Mouse (Mus musculus) 416B (cell line): ENCODE results near the gene Caprin1.
A peak's percentile ranks its signal among the peaks of the same experiment; 100 is the strongest.

Experiments
- DNase-seq: peaks from one replicate; pipeline ENCODE4 v3.0.0; 2011; ENCODE audit warnings: low read depth

Gene Caprin1

DNA sequence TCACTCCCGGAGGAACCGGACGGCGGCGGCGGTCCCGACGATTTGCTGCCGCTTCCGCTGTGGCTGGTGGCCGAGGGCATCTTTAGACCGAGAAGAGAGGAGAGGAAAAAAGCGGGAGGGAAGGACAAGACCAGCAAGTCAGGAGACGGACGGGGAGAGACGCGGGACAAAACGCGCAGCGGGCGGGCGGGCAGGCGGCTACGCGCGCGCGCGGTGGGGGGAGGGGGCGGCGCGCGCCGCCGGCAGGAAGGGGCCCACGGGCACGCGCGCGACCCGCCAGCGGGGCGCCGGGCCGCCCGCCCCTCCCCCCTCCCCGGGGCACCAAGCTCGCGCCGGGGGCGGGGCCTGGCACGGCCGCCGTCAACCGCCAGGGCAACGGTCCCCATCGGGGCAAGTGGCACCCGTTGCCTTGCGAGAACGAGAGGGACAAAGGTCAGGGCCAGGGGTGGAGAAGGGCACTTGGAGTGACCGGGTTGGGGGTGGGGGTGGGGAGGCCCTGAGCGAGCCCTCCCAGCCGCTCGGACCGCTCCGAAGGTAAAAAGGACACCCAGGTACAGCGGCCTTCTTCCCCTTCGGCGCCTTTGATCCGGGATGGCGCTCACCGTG lies 485 bp downstream of the Caprin1 start:
- DNase-seq: peak; percentile 86

DNA sequence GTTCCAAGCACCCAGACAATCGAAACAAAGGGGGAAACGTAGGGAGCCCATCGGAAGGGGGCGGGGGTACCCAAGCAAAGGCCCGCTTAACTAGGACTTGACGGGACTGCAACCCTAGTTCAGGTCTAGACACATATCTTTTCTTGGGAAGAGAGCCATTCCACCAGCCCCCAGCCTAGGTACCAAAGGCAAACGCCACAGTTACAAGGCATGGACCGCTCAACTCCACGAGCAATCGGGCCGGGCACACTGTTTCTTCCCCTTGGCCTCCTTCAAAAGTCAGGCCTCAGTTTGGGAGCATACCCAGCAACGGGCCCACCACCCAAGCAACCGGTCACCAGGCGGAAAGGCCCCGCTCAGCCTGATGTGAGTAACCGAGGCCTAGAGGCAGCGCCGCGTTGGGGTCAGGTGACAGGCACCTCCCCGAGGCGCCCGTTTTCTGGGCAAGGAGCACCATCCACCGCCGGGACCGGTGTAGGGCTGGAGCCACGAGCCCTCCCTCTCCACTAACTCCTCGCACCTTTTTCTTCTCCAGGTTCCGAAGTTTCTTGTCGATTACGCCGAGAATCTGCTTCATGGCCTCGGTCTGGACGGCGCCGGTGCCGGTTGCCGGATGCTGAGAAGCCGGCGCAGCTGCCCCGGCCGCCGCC lies 1.1 kb downstream of the Caprin1 start:
- DNase-seq: peak; percentile 61

DNA sequence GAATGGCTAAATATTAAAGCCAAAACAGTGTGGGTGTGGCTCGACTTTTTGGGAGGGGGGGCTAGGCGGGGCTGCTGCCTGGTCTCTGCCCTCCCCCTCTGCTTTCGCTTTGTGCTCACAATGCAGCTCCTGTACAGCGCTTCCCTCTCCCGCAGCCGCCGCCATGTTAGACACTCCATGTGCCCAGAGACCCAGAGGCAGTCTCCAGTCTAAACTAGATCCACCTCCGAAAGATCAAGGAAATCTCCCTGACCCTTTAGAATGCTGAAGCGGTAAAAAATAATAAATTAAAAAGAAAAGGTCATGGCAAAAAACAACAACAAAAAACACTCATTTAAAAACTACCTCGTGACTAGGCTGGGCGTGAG lies 1.6 kb downstream of the Caprin1 start:
- peak; percentile 90 for DNase-seq

DNA sequence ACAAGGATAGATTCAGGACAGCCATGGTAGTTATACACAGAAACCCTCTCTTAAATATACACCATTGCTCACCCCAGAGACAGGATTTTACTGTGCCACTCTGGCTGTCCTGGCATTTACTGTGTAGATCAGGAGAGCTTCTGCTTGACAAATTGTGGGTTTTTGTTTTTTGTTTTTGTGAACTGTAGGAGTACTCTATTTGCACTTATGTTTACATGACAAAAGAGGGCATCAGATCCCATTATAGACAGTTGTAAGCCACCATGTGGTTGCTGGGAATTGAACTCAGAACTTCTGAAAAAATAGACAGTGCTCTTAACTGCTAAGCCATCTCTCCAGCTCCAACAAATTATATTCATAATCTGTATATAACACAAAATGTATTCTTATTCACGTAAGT lies 5.4 kb downstream of the Caprin1 start:
- DNase-seq: no peak

DNA sequence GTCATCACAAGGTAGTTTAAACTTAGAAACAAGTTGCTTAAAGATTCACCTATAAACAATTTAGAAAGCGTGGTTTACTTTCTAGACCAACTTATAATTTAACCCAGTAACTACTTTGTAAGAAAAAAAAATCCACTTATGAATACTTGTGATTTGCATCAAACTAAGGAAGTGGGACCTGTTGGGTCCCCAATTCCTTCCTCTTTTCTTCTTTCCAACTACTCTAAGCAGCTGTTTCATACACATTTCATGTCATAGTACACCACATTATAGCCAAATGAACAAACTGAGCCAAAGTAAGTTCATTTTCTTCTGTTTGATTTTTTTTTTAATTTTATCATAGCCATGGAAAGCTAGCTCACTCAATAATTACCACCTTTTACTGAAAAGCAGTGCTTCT lies 11.7 kb downstream of the Caprin1 start:
- peak; percentile 49 for DNase-seq

DNA sequence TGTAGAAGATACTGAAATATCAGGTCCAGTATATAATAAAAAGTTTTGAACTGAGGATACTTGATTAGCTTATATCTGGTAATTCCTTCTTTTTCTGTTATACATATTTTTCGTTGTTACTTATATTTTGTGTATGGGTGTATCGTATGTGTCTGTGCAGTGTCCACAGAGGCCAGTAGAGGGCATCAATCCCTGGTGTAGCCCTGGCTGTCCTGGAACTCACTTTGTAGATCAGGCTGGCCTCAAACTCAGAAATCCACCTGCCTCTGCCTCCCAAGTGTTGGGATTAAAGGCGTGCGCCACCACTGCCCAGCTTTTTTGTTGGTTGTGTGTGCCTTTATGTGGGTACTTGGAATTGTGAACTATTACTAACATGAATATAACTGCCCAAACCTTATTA lies 12.8 kb downstream of the Caprin1 start:
- peak; percentile 46 for DNase-seq

DNA sequence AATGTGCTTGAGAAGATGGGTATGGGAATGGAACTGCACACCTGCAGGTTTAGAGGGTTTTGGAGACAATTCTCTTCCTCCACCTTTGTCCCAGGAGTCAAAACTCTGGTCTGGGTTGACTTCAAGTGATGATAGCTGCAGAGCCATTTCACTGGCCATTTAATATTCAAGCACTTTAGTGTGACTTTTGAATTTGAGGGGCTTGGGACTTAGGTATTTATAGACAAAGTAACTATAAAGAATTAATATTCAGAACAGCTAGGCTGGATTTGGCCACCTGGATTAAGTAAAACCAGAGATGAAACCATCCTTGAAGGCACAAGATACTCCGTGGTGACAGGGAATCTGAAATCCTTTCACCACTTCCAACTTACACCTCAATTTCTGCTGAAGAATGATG lies 35.0 kb downstream of the Caprin1 start:
- DNase-seq: no peak

DNA sequence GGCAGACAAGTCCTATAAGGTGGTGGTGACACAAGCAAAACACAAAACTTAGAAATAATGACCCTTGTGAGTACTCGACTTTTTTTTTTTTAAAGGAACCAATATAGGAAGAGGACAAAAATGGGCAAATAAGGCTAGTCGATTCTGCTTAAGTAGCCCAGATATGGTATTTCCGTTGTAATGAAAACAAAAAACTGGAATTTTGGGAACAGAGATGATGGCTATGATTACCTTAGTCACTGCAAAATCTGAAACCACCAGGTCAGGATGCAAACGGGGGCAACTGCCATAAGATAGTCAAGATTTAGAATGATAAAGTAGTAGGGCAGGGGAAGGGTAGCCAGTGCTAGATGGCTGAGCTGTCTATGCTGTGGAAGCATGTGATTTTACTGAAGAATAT lies 35.5 kb downstream of the Caprin1 start:
- DNase-seq: peak; percentile 39

DNA sequence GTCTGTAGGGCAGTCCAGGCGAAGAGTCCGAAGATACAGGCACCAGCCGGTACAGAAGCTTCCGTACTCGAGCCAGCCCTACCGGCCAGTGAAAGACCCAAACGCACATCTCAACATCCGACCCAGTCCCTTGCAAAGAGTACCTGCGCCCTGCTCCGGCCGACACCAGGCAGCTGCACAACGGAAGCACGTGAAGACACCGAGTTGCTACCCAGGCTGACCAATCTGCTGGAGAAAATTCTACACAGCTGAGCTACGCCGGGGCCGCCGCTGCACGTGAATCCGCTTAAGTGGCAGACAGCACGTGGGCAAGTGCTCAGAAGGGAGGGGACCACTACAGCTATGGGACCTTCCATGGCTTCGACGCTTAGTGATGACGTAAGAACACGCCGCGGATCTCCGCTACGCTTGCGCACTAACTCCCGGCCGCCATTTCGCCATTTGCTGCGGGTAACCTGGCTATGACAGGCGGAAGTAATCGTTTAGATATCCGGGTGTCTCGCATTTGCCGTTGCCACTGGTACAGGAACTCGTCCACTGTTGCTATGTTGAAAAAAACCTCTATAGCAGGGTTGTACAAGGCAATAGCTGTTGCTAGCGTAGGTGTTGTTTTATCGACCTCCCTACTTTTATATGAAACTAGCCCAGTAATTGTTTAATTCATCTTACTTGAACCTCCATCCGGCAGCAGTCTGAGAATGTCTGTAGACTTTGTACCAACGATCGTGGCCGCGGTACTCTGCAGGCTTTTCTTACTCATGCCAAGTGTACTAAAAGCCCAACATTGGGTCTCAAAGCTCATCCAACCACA lies 36.3 kb downstream of the Caprin1 start, which contains the start of gene Nat10:
Gene Nat10, minus strand, starts transcription at position 365 of the 811 bp plus-strand sequence.
- peak; percentile 99 for DNase-seq

DNA sequence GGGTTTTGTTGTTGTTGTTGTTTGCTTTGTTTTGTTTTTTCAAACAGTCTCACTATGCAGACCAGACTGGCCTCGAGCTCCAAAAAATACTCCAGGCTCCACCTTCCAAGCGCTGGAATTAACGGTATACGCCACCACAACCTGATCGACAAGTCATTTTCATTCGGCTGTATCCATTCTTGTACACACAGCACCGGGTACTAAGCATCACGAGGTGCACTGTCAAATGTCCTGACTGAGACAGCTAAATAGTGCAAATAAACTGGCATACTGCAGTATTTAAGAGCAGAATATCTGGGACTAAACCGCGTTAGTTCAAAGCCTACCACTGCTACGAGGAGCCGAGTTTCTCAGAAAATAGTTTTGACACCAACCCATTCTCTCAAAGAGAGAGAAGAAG lies 37.0 kb downstream of the Caprin1 start:
- DNase-seq: peak; percentile 53

DNA sequence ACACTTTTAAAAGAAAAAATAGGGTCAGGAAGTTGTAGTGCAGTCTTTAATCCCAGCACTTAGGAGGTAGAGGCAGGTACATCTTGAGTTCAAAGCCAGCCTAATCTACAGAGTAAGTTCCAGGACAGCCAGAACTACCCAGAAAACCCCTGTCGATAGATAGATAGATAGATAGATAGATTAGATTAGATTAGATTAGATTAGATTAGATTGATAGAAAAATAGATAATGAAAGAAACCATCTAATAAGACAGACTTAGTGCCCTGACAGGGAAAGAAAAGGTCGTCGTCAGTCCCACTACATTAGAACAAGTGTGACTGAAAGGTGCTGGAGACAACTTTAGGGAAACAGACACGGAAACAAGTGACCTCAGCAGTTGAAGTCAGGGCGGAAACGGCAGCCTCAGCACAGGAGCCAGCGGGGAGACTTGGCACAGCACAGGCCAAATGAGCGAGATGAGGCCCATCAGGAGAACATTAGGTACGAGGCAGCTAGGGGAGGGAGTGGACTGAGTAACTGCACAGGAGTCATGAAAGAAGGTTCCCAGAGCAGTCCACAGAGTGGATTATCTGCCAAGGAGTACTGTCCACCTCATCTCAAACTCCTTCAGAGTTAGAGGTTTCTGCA lies 41.9 kb downstream of the Caprin1 start:
- DNase-seq: no peak

DNA sequence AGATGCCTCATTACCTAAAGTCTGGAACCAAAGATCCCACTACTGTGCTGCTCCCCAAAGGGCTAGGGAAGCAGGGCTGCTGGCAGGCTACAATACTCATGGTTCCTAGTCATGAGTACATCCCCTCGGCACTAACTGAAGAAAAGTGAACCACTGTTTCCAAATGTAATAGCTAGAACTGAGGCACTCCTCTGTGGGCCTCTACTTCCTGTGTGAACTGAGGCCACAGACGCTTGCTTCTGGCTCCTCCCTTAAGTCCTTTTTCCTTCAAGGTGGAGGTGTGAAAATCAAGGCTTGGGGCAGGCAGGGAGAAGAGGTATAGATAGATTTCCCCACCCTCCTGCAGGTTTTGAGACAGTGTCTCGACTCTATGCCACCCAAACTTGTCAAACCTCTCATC lies 42.8 kb downstream of the Caprin1 start:
- no peak for DNase-seq

DNA sequence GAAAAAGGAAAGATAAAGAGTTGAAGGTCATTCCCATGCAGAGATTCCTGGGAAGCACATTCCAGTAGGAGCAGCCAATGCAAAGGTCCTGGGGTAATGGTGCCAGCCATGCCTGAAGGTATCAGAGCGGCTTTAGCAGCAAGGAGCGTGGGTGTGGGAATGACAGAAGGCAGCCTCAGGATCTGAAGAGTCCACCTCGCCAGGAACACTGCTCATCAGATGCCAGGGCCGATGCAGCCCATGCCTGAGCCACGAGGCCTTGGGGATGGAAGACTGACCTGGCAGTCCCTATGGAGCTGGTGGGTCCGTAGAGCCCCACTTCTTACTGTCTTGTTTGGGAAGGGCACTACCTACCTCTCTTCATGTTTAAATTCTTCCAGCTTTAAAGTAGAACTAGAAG lies 45.7 kb downstream of the Caprin1 start:
- DNase-seq: no peak

DNA sequence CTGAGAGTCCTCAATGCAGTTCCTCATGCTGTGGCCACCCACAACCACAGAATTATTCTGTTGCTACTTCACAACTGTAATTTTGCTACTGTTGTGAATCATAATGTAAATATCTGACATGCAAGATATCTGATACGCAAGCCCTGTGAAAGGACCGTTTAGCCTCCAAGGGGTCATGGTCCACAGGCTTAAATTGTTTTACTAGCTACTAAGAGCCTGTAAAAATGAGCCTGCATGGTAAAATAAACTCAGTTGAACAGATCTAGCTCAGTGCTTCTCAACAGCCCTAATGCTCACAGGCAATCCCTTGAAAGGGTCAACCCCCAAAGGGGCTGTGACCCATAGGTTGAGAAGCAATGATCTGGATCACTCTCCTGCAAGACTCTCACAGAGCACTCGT lies 48.4 kb downstream of the Caprin1 start:
- no peak for DNase-seq

DNA sequence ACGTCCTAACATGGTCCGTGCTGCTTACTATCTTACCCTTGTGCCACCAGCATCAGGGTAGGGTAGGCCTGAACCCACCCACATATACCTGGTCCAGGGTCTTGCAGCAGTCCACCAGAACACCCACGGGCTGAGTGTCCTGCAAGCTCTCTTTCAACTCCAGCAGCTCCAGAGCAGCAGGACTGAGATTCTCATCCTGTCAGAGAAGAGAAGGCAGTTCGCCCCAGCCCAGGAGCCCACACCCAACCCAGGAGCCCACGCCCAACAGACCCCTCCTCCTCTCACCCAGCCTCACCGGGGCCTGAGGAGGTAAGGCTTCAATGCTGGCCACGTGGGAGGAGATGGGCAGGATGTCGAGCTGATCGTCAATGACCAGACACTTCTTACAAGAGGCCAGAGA lies 49.6 kb downstream of the Caprin1 start:
- no peak for DNase-seq

DNA sequence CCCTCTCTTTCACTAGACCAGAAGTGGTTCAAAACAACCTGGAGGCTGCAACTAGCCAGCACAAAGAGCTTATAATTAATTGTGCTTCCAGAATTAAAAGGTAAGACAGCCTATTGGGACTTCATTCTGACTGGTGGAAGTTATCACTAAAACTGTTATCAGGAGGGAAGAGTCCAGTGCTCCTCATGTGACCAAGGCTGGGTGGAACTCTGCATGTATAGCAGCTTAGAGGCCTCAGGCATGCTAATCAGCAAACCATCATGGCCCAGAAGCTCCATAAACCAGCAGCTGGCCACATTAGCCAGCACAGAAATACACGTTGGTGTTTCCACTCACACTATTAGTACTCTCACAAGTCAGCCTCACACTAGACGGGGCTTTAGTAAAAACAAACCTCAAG lies 50.7 kb downstream of the Caprin1 start:
- DNase-seq: no peak

DNA sequence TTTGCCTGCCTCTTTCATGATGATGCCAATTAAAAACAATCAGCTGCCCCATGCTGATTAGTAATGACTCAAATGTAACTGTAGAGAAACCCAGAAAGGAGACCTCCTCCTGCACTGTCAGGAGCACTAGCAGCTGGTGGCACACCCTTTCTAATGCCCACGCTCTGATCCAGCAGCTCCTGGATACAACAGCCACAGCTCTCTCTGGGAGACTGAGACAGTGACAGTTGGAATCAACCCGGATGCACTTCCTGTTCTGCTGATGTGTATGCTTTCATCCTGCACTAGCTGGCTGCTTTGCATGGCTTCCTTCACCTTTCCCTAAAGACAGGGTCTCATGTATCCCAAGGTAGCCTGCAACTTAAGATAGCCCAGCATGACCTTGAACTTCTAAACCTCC lies 51.4 kb downstream of the Caprin1 start:
- DNase-seq: no peak

DNA sequence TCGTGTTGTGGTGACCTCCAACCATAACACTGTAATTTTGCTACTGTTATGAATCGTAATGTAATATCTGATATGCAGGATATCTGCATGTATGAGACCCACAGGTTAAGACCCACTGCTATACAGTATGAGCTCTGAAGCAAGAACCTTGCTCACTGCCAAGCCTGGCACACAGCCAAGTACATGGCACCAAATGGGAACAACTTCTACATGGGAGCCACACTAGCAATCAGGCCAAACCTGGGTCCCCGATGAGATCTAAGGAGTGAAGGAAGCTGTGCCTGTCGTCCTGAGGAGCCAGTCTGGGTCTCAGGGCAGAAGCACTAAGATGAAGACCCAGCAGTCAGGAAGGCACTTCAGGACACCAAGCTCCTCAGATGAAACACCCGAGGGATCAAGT lies 52.0 kb downstream of the Caprin1 start:
- no peak for DNase-seq

DNA sequence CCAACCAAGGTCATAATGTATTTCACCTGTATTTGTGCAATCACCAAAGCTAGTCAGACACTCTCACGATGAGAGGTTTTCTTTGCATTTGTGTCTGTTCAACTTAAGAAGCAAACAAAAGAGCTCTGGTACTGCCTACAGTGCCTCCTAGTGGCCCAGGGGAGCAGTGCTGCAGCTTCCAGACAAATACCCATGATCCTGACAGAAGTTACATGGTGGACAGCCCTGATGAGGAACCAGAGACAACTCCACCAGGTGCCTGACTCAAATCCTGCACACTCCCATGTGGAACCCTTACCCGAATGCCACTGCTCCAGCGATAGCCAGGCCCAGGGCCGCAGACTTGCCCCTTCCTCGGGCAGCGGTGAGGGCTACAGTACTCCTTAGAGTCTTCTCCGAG lies 53.5 kb downstream of the Caprin1 start:
- peak; percentile 59 for DNase-seq

DNA sequence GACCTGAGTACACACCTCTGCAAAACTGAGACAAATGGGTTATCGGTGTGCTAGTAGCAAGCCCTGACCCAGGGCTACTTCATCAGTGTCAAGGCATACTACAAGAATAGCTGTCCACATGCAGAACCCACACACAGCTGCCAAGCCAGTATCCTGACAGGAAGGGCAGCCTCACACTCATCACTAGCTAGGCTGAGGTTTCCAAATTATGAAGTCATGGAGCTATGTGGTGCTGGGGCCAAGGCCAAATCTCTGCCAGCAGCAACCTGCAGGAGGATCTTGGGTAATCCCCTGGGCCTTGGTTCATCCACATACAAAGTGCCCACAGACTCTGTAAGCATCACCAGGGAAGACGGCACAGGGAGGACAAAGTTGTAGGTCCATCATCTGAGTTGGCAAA lies 53.9 kb downstream of the Caprin1 start:
- DNase-seq: no peak

DNA sequence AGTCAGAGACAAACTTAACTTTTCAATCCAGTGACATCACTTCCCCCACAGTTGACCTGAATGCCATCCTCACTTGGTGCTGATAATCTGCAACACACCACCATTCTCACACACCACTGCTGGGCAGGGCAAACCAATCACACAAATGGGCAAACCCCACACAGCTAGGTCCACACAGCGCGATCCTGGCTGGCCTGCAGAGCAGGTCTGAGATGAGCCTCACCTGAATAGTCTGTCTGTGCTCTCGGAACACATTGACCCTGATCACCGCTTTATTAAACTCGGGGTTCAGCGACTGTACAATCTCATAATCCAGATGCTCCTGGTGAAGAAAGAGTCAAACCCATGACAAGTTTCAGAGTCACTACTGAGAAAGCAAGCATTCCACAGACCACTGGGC lies 54.6 kb downstream of the Caprin1 start:
- no peak for DNase-seq

DNA sequence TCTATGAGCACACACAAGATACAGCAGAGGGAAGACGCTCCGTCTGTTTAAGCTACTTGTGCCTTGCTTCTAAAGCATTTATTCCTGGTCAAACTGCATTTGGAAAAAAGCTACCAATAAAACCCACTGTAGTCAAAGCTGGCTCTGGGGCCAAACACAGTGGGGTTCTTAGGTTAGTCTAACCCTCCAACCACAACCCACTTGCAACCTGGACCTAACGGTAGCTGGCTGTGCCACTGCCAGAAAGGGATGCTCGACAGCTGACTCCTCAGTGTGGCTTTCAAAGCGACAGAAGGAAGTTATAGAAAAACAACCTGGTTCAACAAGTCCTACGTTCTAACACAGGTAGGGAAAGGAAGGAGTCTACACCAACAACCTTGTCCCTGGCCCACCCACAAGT lies 66.0 kb downstream of the Caprin1 start:
- DNase-seq: no peak

DNA sequence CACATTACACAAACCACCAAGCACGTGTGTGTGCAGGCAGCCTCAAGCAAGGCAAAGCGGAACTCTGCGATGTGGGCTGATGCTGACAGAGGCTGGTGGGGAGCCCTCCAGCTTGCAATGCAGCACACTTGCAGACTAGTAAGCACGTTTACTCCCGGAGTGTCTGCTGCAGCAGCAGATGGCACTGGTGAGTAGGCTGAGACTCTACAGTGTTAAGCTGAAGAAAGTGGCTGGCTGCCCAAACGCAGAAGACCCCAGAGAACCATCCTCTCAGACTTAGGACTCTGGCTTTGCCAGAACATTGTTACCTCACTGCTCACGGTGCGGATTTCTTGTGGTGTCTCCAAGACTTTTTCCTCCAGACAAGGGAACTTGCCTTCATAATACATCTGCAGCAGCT lies 66.5 kb downstream of the Caprin1 start:
- no peak for DNase-seq
